Mouse (Mus musculus) ES-Bruce4 (cell line): ENCODE data around the gene Fam98a.

ENCODE experiments used
- CTCF ChIP-seq: IDR thresholded peaks from one replicate; pipeline ENCODE4 v1.8.1; 2011; ENCODE audit warnings: low read depth, low read length
- EP300 ChIP-seq: IDR thresholded peaks from 2 replicates; pipeline ENCODE4 v1.6.1; 2011; ENCODE audit warnings: low read depth, low read length; ENCODE audit not compliant: insufficient read depth
- POLR2A ChIP-seq: IDR thresholded peaks from one replicate; pipeline ENCODE4 v1.8.1; 2011; ENCODE audit warnings: low read length; ENCODE audit not compliant: insufficient read depth

DNA sequence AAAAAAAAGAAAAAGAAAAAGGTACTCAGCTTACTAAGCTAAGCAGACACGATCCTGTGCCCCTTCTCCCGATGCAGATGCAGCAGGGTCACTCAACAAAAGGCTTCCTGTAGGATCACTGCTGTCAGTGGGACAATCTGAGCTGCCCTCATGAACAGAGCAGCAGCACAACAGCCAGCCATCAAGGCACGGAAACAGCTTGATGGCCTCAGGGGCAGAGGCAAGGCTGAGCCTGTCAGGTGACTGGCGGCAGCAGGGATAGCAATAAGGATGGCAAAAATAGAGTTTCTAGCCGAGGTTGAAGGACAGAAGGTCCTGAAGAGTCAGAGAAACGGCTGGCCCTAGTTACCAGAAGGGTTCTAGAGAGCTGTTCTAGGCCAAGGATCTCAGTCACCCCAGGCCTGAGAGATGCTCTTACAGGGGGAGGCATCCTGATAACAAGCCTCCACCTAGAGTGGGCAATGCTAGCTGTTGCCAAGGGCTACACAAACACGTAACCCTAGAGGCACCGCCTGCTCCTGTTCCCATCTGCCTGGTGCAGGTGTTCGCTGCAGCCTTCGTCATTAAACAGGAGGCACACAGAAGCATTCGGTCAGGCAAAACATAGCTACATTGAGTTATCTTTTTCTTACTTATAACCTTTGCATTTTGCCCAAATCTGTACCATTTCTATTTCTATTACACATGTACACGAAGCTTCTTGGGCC is 17.3 kb downstream of the Fam98a start:
- TF ChIP-seq CTCF: no peak
- TF ChIP-seq POLR2A: no peak
- TF ChIP-seq EP300: peak; percentile 82
